Mouse (Mus musculus) cerebellum, adult 2 months (tissue): ENCODE measurements around the gene Tkt. TPM values are rescaled to one million over a fixed set of nuclear protein-coding genes. Genes with fewer than 3 reads are reported as not detected.
"Not testable (repeated sequence)": the region's sequence is repeated elsewhere in the genome, so short reads cannot be mapped to it uniquely, and the experiment has no call there.

ENCODE experiments used
- DNase-seq, 2 experiments: peaks; one replicate each; pipeline ENCODE4 v3.0.0; 2021
- H3K27ac ChIP-seq: fragments of 200-500 bp; 2 replicates; pipeline ENCODE4 v1.5.1; 2012; ENCODE audit warnings: low read length, control low read depth, inconsistent platforms; ENCODE audit not compliant: insufficient read depth
- H3K27me3 ChIP-seq: fragments of 200-500 bp; 2 replicates; pipeline ENCODE4 v1.6.1; 2012; ENCODE audit warnings: inconsistent platforms, mild to moderate bottlenecking, low read length, moderate library complexity; ENCODE audit not compliant: control insufficient read depth, insufficient read depth
- H3K4me1 ChIP-seq: fragments of 200-500 bp; 2 replicates; pipeline ENCODE4 v1.6.1; 2011; ENCODE audit warnings: low read length; ENCODE audit not compliant: control insufficient read depth, insufficient read depth
- H3K4me3 ChIP-seq: fragments of 200-500 bp; replicated peaks from 2 replicates; pipeline ENCODE3; 2011; ENCODE audit warnings: mild to moderate bottlenecking, low read depth, low read length, control low read depth; ENCODE audit not compliant: insufficient read depth
- CTCF ChIP-seq: fragments of 200-500 bp; IDR thresholded peaks from 2 replicates; pipeline ENCODE4 v1.5.1; 2011; ENCODE audit warnings: low read depth, mild to moderate bottlenecking, control low read depth, low read length, moderate library complexity, borderline replicate concordance; ENCODE audit not compliant: insufficient read depth
- POLR2A ChIP-seq: fragments of 200-500 bp; IDR thresholded peaks from 2 replicates; pipeline ENCODE4 v1.6.1; 2011; ENCODE audit warnings: low read length, control low read depth, borderline replicate concordance; ENCODE audit not compliant: insufficient read depth
- WGBS: fragments of 180-500 bp; shearing (Covaris S2); methylation state at CpG from one replicate; pipeline ENCODE4 v1.1.7; 2018; 5-methylcytosine and 5-hydroxymethylcytosine counted together
- polyA plus RNA-seq: library from polyadenylated mRNA; depleted of rRNA; stranded (reverse); fragments of >200 nt; gene quantifications from 2 replicates; pipeline ENCODE4 v1.2.3, GENCODE M21; 2012

Gene Tkt
- polyA plus RNA-seq, 1 experiment, result 183 TPM

DNA sequence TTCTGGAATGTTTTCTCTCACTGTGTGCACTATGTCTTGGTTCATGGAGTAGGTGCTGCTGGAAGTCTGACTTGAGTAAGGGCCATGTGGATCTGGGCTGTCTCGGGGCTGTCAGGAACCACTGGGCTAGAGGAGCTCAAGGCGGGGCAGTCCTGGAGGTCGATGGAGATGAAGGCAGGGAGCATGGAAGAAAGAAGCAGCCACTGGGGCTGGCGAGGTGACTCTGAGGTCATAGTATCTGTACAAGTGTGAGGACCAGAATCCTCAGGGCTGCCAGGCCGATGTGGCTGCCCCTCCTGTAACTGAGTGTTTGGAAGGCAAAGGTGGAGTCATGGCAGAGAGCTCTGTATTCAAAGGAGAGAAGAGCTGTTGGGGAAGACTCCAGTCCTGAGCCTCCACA is 19.2 kb upstream of the Tkt start:
- no peaks in the 10 kb centered on the region for H3K27me3 ChIP-seq
- no peak for DNase-seq
- WGBS, result 79% methylated on average over 5 of the region's 5 CpGs
- H3K4me3 ChIP-seq, result no peak overlapping the region
- TF ChIP-seq CTCF (no peak), POLR2A (no peak)
- H3K27ac ChIP-seq, result no peak overlapping the region
- peaks cover 6% of the 10 kb centered on the region; the same call in 1 of the 2 replicates for H3K4me1 ChIP-seq

- DNase-seq, result no peak
- H3K4me1 ChIP-seq, result peaks cover 6% of the 10 kb centered on the region; the same call in 1 of the 2 replicates
- WGBS, result 88% methylated on average over 12 of the region's 12 CpGs
- TF ChIP-seq POLR2A (no peak), CTCF (no peak)
- H3K27ac ChIP-seq, result no peak overlapping the region
- no peak overlapping the region for H3K4me3 ChIP-seq
- no peaks in the 10 kb centered on the region for H3K27me3 ChIP-seq
These were observed 18.7 kb upstream of the Tkt start for GRCm38 (mm10) chr14:30529454-30529853.

GRCm38 (mm10) chr14:30530726-30531269 is 17.4 kb upstream of the Tkt start:
- Histone ChIP-seq H3K27me3 (no peaks in the 10 kb centered on the region), H3K27ac (no peak overlapping the region), H3K4me1 (peaks cover 6% of the 10 kb centered on the region; the same call in 1 of the 2 replicates), H3K4me3 (no peak overlapping the region)
- TF ChIP-seq POLR2A (no peak), CTCF (no peak)
- WGBS, result 39% methylated on average over 8 of the region's 8 CpGs
- no peak for DNase-seq

DNA sequence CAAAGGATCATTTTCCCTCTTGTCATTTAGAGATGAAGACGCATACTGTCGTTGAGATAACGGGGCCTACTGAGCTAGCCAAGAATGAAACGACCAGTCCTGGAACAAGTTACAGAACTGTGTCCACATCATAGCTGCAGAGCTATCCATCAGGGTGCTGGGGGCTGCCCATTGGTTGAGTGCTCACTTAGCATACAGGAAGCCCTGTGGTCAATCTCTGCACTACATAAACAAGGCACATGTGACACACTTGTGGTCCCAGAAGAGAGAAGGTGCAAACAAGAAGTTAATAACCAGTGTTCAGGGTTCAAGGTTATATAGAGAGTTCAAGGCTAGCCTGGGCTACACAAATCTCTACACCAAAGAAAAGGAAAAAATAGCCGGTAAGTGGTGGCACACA is 16.7 kb upstream of the Tkt start:
- no peak overlapping the region for H3K4me3 ChIP-seq
- H3K27me3 ChIP-seq, result no peaks in the 10 kb centered on the region
- no peak overlapping the region for H3K27ac ChIP-seq
- WGBS, result 83% methylated on average over 5 of the region's 5 CpGs
- DNase-seq, result no peak
- TF ChIP-seq CTCF (no peak), POLR2A (no peak)
- peaks cover 6% of the 10 kb centered on the region; the same call in 1 of the 2 replicates for H3K4me1 ChIP-seq

DNA sequence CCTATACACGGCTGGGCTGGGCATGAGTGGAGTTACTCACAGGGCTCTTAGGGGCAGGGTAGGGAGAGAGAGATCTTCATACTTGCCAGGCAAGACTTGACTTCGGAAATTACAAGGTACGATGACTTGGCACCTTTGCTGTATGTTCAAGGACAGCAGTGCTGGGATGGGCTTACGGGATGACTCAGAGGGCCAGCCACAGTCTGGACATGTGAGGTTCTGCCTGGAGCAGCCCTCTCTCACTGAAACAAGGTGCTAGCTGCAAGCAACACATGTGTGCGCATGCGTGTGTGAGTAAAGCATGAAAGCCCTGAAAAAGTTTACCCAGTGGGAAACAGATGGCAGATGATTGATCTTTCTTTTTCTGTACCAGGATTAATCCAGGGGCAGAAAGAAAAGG is 16.3 kb upstream of the Tkt start:
- 86% methylated on average over 6 of the region's 6 CpGs for WGBS
- peaks cover 6% of the 10 kb centered on the region; the same call in 1 of the 2 replicates for H3K4me1 ChIP-seq
- no peak overlapping the region for H3K27ac ChIP-seq
- no peak for TF ChIP-seq POLR2A
- no peak for TF ChIP-seq CTCF
- no peak for DNase-seq
- no peak overlapping the region for H3K4me3 ChIP-seq
- H3K27me3 ChIP-seq, result no peaks in the 10 kb centered on the region

- Histone ChIP-seq H3K27me3 (no peaks in the 10 kb centered on the region), H3K27ac (no peak overlapping the region), H3K4me1 (peaks cover 6% of the 10 kb centered on the region; the same call in 1 of the 2 replicates), H3K4me3 (no peak overlapping the region)
- DNase-seq, result no peak
- TF ChIP-seq POLR2A (no peak), CTCF (no peak)
- WGBS, result 60% methylated on average over 6 of the region's 6 CpGs
These were observed 14.2 kb upstream of the Tkt start for GRCm38 (mm10) chr14:30533780-30534450.

DNA sequence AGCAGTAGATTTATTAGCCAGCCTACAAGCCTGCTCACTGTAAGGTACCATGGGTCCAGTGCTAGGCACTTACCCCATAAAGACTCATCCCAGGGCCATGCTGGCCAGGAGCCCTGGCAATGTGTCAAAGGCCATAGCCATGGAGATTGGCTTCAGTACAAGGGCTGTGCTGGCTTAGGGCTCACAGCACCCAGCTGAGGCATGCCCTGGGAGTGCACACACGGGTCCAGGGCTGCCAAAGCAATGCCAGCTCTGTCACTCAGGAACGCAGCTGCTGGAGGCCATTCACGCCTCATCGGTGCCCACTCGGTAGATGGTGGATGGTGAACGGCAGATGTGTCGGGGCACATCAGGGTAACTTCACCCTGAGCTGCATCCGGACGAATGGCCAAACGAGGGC is 6.6 kb upstream of the Tkt start:
- Histone ChIP-seq H3K4me1 (peaks cover 5% of the 10 kb centered on the region), H3K27ac (no peak overlapping the region)
- 20% methylated on average over 10 of the region's 10 CpGs for WGBS

GRCm38 (mm10) chr14:30543331-30543730 is 4.8 kb upstream of the Tkt start:
- H3K4me3 ChIP-seq, H3K27ac ChIP-seq, H3K4me1 ChIP-seq, DNase-seq, H3K27me3 ChIP-seq: not testable (repeated sequence)
- WGBS, result 95% methylated on average over 5 of the region's 5 CpGs

More for the DNA sequence above, 6.6 kb upstream of the Tkt start:
- Histone ChIP-seq H3K4me3 (no peak overlapping the region), H3K27me3 (no peaks in the 10 kb centered on the region)
- no peak for TF ChIP-seq POLR2A
- TF ChIP-seq CTCF, result no peak
- DNase-seq, result peak; percentile 54 to 67
